Mouse (Mus musculus) cerebellum, adult 9-11 months (tissue): ENCODE measurements around the gene Krtap5-1.
"Not testable (repeated sequence)": the region's sequence is repeated elsewhere in the genome, so short reads cannot be mapped to it uniquely, and the experiment has no call there.

ENCODE experiments used
- DNase-seq: peaks from one replicate; pipeline ENCODE4 v3.0.0; 2022

Krtap5-1 gene

GRCm38 (mm10) chr7:142297018-142297417, at the start of gene Krtap5-1:
Gene Krtap5-1, minus strand, starts transcription at chr7:142297118.
- not testable (repeated sequence) for DNase-seq

- no peak for DNase-seq
Observed at GRCm38 (mm10) chr7:142342247-142342640, 45.3 kb upstream of the Krtap5-1 start.

GRCm38 (mm10) chr7:142341564-142342246, 44.8 kb upstream of the Krtap5-1 start:
- DNase-seq, result no peak

- DNase-seq, result no peak
Observed at GRCm38 (mm10) chr7:142340269-142340970, 43.5 kb upstream of the Krtap5-1 start.

GRCm38 (mm10) chr7:142335151-142335550, 38.2 kb upstream of the Krtap5-1 start:
- peak; percentile 94 for DNase-seq

- DNase-seq, result peak; percentile 87
Observed at GRCm38 (mm10) chr7:142334246-142334645, 37.3 kb upstream of the Krtap5-1 start.

GRCm38 (mm10) chr7:142332741-142333140, 35.8 kb upstream of the Krtap5-1 start:
- not testable (repeated sequence) for DNase-seq

- no peak for DNase-seq
Observed at GRCm38 (mm10) chr7:142331281-142331680, 34.4 kb upstream of the Krtap5-1 start.

GRCm38 (mm10) chr7:142330271-142330724, 33.4 kb upstream of the Krtap5-1 start:
- no peak for DNase-seq

GRCm38 (mm10) chr7:142328507-142328906, 31.6 kb upstream of the Krtap5-1 start:
- no peak for DNase-seq

- no peak for DNase-seq
Observed at GRCm38 (mm10) chr7:142326714-142327445, 30.0 kb upstream of the Krtap5-1 start.

- DNase-seq, result no peak
Observed at GRCm38 (mm10) chr7:142323396-142324117, 26.6 kb upstream of the Krtap5-1 start.

GRCm38 (mm10) chr7:142322641-142323040, 25.7 kb upstream of the Krtap5-1 start:
- DNase-seq, result no peak

- not testable (repeated sequence) for DNase-seq
Observed at GRCm38 (mm10) chr7:142321637-142322306, 24.9 kb upstream of the Krtap5-1 start.

- no peak for DNase-seq
Observed at GRCm38 (mm10) chr7:142320906-142321305, 24.0 kb upstream of the Krtap5-1 start.

- no peak for DNase-seq
Observed at GRCm38 (mm10) chr7:142319124-142319523, 22.2 kb upstream of the Krtap5-1 start.

GRCm38 (mm10) chr7:142317216-142317615, 20.3 kb upstream of the Krtap5-1 start:
- no peak for DNase-seq

GRCm38 (mm10) chr7:142316558-142316957, 19.6 kb upstream of the Krtap5-1 start:
- no peak for DNase-seq

GRCm38 (mm10) chr7:142314600-142315285, 17.8 kb upstream of the Krtap5-1 start:
- no peak for DNase-seq

- DNase-seq, result not testable (repeated sequence)
Observed at GRCm38 (mm10) chr7:142303929-142304328, 7.0 kb upstream of the Krtap5-1 start.

- no peak for DNase-seq
Observed at GRCm38 (mm10) chr7:142303249-142303648, 6.3 kb upstream of the Krtap5-1 start, which contains the start of gene Krtap5-4. Gene Krtap5-4, plus strand, starts transcription at chr7:142303549.
